12 mouse cellular contexts compared by ENCODE assay signal in genomic region chr11:117413942-117414705, GRCm38 (mm10).
DNase-seq lines count a peak whose midpoint lies in the region; ATAC-seq and TF ChIP-seq lines count a peak whose summit lies in the region.
"Had no signal": no experiment of that assay in that cellular context is flagged by ENCODE, and none has a peak within 500 bp of the region (broad histone marks: within the 10 kb centered on the region; RNA-seq: fewer than 3 reads in every experiment).

No protein-coding gene starts in this region.

- H3K36me3 ChIP-seq in forebrain, embryonic 10.5 days (replicated peaks) = no peaks in the 10 kb centered on the region
- no peaks in the 10 kb centered on the region for H3K36me3 ChIP-seq in forebrain, postnatal 0 days (ENCODE audit: insufficient read depth)
- H3K36me3 ChIP-seq in lung, embryonic 15.5 days = no peaks in the 10 kb centered on the region
- no peaks in the 10 kb centered on the region for H3K36me3 ChIP-seq in forebrain, embryonic 16.5 days (ENCODE audit: control insufficient read depth, insufficient read depth)
- H3K36me3 ChIP-seq in neural tube, embryonic 14.5 days (ENCODE audit: control insufficient read depth, insufficient read depth, low read length) = no peaks in the 10 kb centered on the region
- H3K36me3 ChIP-seq: liver, embryonic 13.5 days had no signal

- H3K9me3 ChIP-seq in forebrain, embryonic 10.5 days = peaks cover 11% of the 10 kb centered on the region; the same call in 1 of the 2 replicates
- no peaks in the 10 kb centered on the region for H3K9me3 ChIP-seq in forebrain, postnatal 0 days (ENCODE audit: low read length)
- H3K9me3 ChIP-seq in lung, embryonic 15.5 days = no peaks in the 10 kb centered on the region
- H3K9me3 ChIP-seq in forebrain, embryonic 16.5 days (ENCODE audit: control insufficient read depth, low read length) = no peaks in the 10 kb centered on the region
- H3K9me3 ChIP-seq in neural tube, embryonic 14.5 days (ENCODE audit: control insufficient read depth, low read length) = no peaks in the 10 kb centered on the region
- H3K9me3 ChIP-seq: liver, embryonic 13.5 days had no signal

- no peak overlapping the region for H3K4me2 ChIP-seq in forebrain, postnatal 0 days (ENCODE audit: low read depth)
- H3K4me2 ChIP-seq in lung, embryonic 15.5 days = peak overlapping the region; percentile 56; the same call in 1 of the 2 replicates
- H3K4me2 ChIP-seq in forebrain, embryonic 16.5 days (ENCODE audit: low read length) = no peak overlapping the region; the same call in 1 of the 2 replicates
- H3K4me2 ChIP-seq in neural tube, embryonic 14.5 days (ENCODE audit: low read depth, low read length) = peak overlapping the region; percentile 46; the same call in 1 of the 2 replicates

- no peak for TF ChIP-seq CTCF in forebrain, postnatal 0 days (IDR thresholded peaks at IDR 0.05; ENCODE audit: low read depth)

- peak overlapping the region; percentile 67 for H3K27ac ChIP-seq in forebrain, embryonic 10.5 days
- H3K27ac ChIP-seq in forebrain, postnatal 0 days (ENCODE audit: low read depth, low read length) = no peak overlapping the region
- H3K27ac ChIP-seq in lung, embryonic 15.5 days = no peak overlapping the region
- H3K27ac ChIP-seq in forebrain, embryonic 16.5 days (ENCODE audit: low read length) = peak overlapping the region; percentile 91
- 0 out of 2 replicates have a peak overlapping the region, but pooled peaks have one; percentile 16 for H3K27ac ChIP-seq in neural tube, embryonic 14.5 days (ENCODE audit: low read depth, low read length)
- H3K27ac ChIP-seq: kidney, postnatal 0 days; liver, embryonic 13.5 days had no signal

- no peak for DNase-seq in forebrain, embryonic 10.5 days (ENCODE audit: extremely low spot score, low spot score)
- no peak for DNase-seq in forebrain, postnatal 0 days
- DNase-seq in lung, postnatal 25 days (ENCODE audit: low spot score) = no peak
- no peak for DNase-seq in liver
- DNase-seq: cerebellum, postnatal 14 days; liver, embryonic 13.5 days had no signal

- WGBS in forebrain, embryonic 10.5 days = 7% methylated on average over 11 of the region's 11 CpGs
- 22% methylated on average over 11 of the region's 11 CpGs for WGBS in forebrain, postnatal 0 days
- WGBS in lung, embryonic 15.5 days = 16% methylated on average over 11 of the region's 11 CpGs
- WGBS in forebrain, embryonic 16.5 days = 9% methylated on average over 11 of the region's 11 CpGs
- 17% methylated on average over 11 of the region's 11 CpGs for WGBS in neural tube, embryonic 14.5 days

- ATAC-seq in forebrain, postnatal 0 days = no peak
- no peak for ATAC-seq in lung, embryonic 15.5 days (ENCODE audit: borderline replicate concordance, extremely low read depth, low FRiP score, low TSS enrichment)
- no peak for ATAC-seq in forebrain, embryonic 16.5 days
- ATAC-seq in neural tube, embryonic 14.5 days (ENCODE audit: low read depth) = no peak
- ATAC-seq in activated CD4-positive, CD25-positive, alpha-beta regulatory T cell, adult 4 months = no peak

- H3K4me1 ChIP-seq in forebrain, embryonic 10.5 days = peaks cover 79% of the 10 kb centered on the region
- H3K4me1 ChIP-seq in forebrain, postnatal 0 days (ENCODE audit: insufficient read depth) = peaks cover 29% of the 10 kb centered on the region
- peaks cover 32% of the 10 kb centered on the region for H3K4me1 ChIP-seq in lung, embryonic 15.5 days
- H3K4me1 ChIP-seq in forebrain, embryonic 16.5 days (replicated peaks; ENCODE audit: control insufficient read depth, insufficient read depth, low read length) = peaks cover 46% of the 10 kb centered on the region
- H3K4me1 ChIP-seq in neural tube, embryonic 14.5 days (ENCODE audit: control insufficient read depth, insufficient read depth, low read length) = peaks cover 29% of the 10 kb centered on the region

- no peak overlapping the region for H3K9ac ChIP-seq in forebrain, postnatal 0 days
- no peak overlapping the region for H3K9ac ChIP-seq in lung, embryonic 15.5 days
- H3K9ac ChIP-seq in forebrain, embryonic 16.5 days (replicated peaks; ENCODE audit: low read depth, low read length) = no peak overlapping the region; the same call in 1 of the 2 replicates
- H3K9ac ChIP-seq in neural tube, embryonic 14.5 days (replicated peaks; ENCODE audit: low read depth, low read length) = no peak overlapping the region
- H3K9ac ChIP-seq: liver, embryonic 13.5 days had no signal

- H3K4me3 ChIP-seq in forebrain, embryonic 10.5 days = peak overlapping the region; percentile 49
- no peak overlapping the region for H3K4me3 ChIP-seq in forebrain, postnatal 0 days (ENCODE audit: low read depth, low read length)
- no peak overlapping the region for H3K4me3 ChIP-seq in lung, embryonic 15.5 days
- H3K4me3 ChIP-seq in forebrain, embryonic 16.5 days (replicated peaks; ENCODE audit: low read length) = no peak overlapping the region
- H3K4me3 ChIP-seq in neural tube, embryonic 14.5 days (ENCODE audit: low read depth, low read length) = no peak overlapping the region
- H3K4me3 ChIP-seq: erythroblast, embryonic 14.5 days had no signal

- H3K27me3 ChIP-seq in forebrain, embryonic 10.5 days (ENCODE audit: poor library complexity, severe bottlenecking) = peaks cover 94% of the 10 kb centered on the region
- H3K27me3 ChIP-seq in forebrain, postnatal 0 days (ENCODE audit: insufficient read depth, low read length) = no peaks in the 10 kb centered on the region
- H3K27me3 ChIP-seq in lung, embryonic 15.5 days = peaks cover 61% of the 10 kb centered on the region
- H3K27me3 ChIP-seq in forebrain, embryonic 16.5 days (replicated peaks; ENCODE audit: control insufficient read depth, insufficient read depth, low read length) = no peaks in the 10 kb centered on the region
- H3K27me3 ChIP-seq in neural tube, embryonic 14.5 days (ENCODE audit: control insufficient read depth, insufficient read depth, low read length) = 0 out of 2 replicates have a peak, but pooled peaks cover 3% of the 10 kb centered on the region

Comparison
In these comparisons a context has a peak if more than half of its experiments do, and no peak if none do; other contexts are left out.
1. H3K27ac ChIP-seq: peak in forebrain, embryonic 10.5 days (single experiment), forebrain, embryonic 16.5 days (single experiment) and neural tube, embryonic 14.5 days (single experiment); none in forebrain, postnatal 0 days (single experiment) and lung, embryonic 15.5 days (single experiment).
2. H3K4me2 ChIP-seq: peak in lung, embryonic 15.5 days (single experiment) and neural tube, embryonic 14.5 days (single experiment); none in forebrain, postnatal 0 days (single experiment) and forebrain, embryonic 16.5 days (single experiment).